ENCODE assay signal across 17 mouse cellular contexts in genomic region chr14:99106671-99107070, GRCm38 (mm10). TPM values are rescaled to one million over a fixed set of nuclear protein-coding genes. Genes with fewer than 3 reads are reported as not detected.
DNase-seq lines count a peak whose midpoint lies in the region; TF ChIP-seq lines count a peak whose summit lies in the region.
"Had no signal": no experiment of that assay in that cellular context is flagged by ENCODE, and none has a peak within 500 bp of the region (broad histone marks: within the 10 kb centered on the region; RNA-seq: fewer than 3 reads in every experiment).

No protein-coding gene starts in this region.

- peak overlapping the region; percentile 31 for H3K9ac ChIP-seq in MEL (ENCODE audit: control insufficient read depth, low read depth, low read length, poor library complexity, severe bottlenecking)

- H3K36me3 ChIP-seq in MEL (ENCODE audit: control insufficient read depth in 1 of 2, insufficient read depth in 2 of 2, low read length in 2 of 2) = peaks cover 9 to 44% of the 10 kb centered on the region in 2 experiments

- no peak for TF ChIP-seq RAD21 in MEL (IDR thresholded peaks at IDR 0.05; ENCODE audit: low read depth, low read length)

- no peaks in the 10 kb centered on the region for H3K27me3 ChIP-seq in MEL (ENCODE audit: control insufficient read depth in 1 of 2, insufficient read depth in 2 of 2, low read length in 2 of 2)
- H3K27me3 ChIP-seq: CH12.LX, Patski had no signal

- TF ChIP-seq EP300 in MEL (IDR thresholded peaks at IDR 0.05; ENCODE audit: low read depth in 1 of 2, low read length in 2 of 2) = peak; percentile 52 to 65; a peak in 3 of 4 replicates

- peaks cover 30 to 32% of the 10 kb centered on the region in 2 experiments for H3K4me1 ChIP-seq in MEL (ENCODE audit: control insufficient read depth in 1 of 2, insufficient read depth in 2 of 2, low read length in 2 of 2)

- H3K4me3 ChIP-seq in MEL (ENCODE audit: control insufficient read depth in 1 of 2, insufficient read depth in 1 of 2, low read depth in 2 of 2, low read length in 2 of 2) = no peak overlapping the region

- TF ChIP-seq CTCF in MEL (IDR thresholded peaks at IDR 0.05 in 2 of 3, conservative IDR thresholded peaks at IDR 0.05 in 1 of 3; ENCODE audit: control insufficient read depth in 1 of 3, insufficient read depth in 1 of 3, low read depth in 2 of 3, low read length in 3 of 3, poor library complexity in 1 of 3, severe bottlenecking in 1 of 3) = no peak

- DNase-seq in MEL (ENCODE audit: low read depth, low spot score) = peak; percentile 69
- DNase-seq in cerebellum, postnatal 14 days = no peak
- DNase-seq: adrenal gland, adult 2 months; adrenal gland, adult 8-10 months; adrenal gland, postnatal 10 days; adrenal gland, postnatal 14 days; adrenal gland, postnatal 25 days; adrenal gland, postnatal 36 days; B cell, adult 2 months; cerebellum, adult 11 months; cerebellum, adult 11-12 months; cerebellum, adult 18-20 months; cerebellum, adult 2 months; cerebellum, adult 8-10 months had no signal

- H3K27ac ChIP-seq in MEL (ENCODE audit: control insufficient read depth, low read depth, low read length) = peak overlapping the region; percentile 82

- no peak for TF ChIP-seq POLR2A in MEL (IDR thresholded peaks at IDR 0.05; ENCODE audit: control insufficient read depth in 1 of 2, insufficient read depth in 1 of 2, low read depth in 1 of 2, low read length in 2 of 2, poor library complexity in 1 of 2)

- peaks cover 2% of the 10 kb centered on the region; the same call in 1 of the 2 replicates for H3K79me2 ChIP-seq in MEL (ENCODE audit: control insufficient read depth, insufficient read depth, low read length, poor library complexity)

- no peaks in the 10 kb centered on the region for H3K9me3 ChIP-seq in MEL (replicated peaks; ENCODE audit: insufficient read depth, low read length)
- H3K9me3 ChIP-seq: G1E had no signal

TF ChIP-seq in MEL, 35 proteins besides CTCF, POLR2A, EP300 and RAD21:
- TF ChIP-seq MYB (IDR thresholded peaks at IDR 0.05; ENCODE audit: low read depth, low read length) (peak; percentile 73), GATA1 (IDR thresholded peaks at IDR 0.05; ENCODE audit: low read depth, low read length) (peak; percentile 22; the same call in 1 of the 2 replicates), JUND (IDR thresholded peaks at IDR 0.05; ENCODE audit: low read depth, low read length) (no peak), RCOR1 (IDR thresholded peaks at IDR 0.05; ENCODE audit: low read depth, low read length) (0 out of 2 replicates have a peak, but pooled peaks have one; percentile 7), MXI1 (IDR thresholded peaks at IDR 0.05; ENCODE audit: low read depth, low read length) (0 out of 2 replicates have a peak, but pooled peaks have one; percentile 23)

RNA-seq across cellular contexts. Expression of gene Dis3, which starts 7.1 kb away (rescaled TPM):
- total RNA-seq in MEL (2012; rRNA removed) = 42.2 and 43.5 TPM in 2 replicates
- polyA plus RNA-seq in MEL (2012; ENCODE audit: insufficient read depth in 1 of 2, insufficient read length in 2 of 2, low read depth in 1 of 2, low replicate concordance in 2 of 2, missing spikeins in 1 of 2) = 100 to 1,000 TPM in 1 of 2 experiments, 10 to 100 TPM in 1; 79.6 to 159 TPM

RNA-seq across cellular contexts. Expression of gene Pibf1, which starts 7.4 kb away (rescaled TPM):
- 11.0 and 11.3 TPM in 2 replicates for total RNA-seq in MEL (2012; rRNA removed)
- polyA plus RNA-seq in MEL (2012; ENCODE audit: insufficient read depth in 1 of 2, insufficient read length in 2 of 2, low read depth in 1 of 2, low replicate concordance in 2 of 2, missing spikeins in 1 of 2) = 1 to 10 TPM in 1 of 2 experiments, not detected in 1; 8.4 TPM
